Mouse (Mus musculus): Measurements from ENCODE around the gene Defb5.
"Not testable (repeated sequence)": the region's sequence is repeated elsewhere in the genome, so short reads cannot be mapped to it uniquely, and the experiment has no call there.

Gene Defb5

GRCm38 (mm10) chr8:19247280-19247679 is at the start of gene Defb5:
Gene Defb5 (plus strand): TSS chr8:19247580.
- DNase-seq (ENCODE audit: low spot score): no peak

GRCm38 (mm10) chr8:19225161-19225560 is 22.2 kb upstream of the Defb5 start, which contains the start of gene Defb6:
Gene Defb6 (plus strand): TSS chr8:19225478.
- DNase-seq (ENCODE audit: low spot score): no peak

GRCm38 (mm10) chr8:19238101-19238500 is 9.3 kb upstream of the Defb5 start:
- no peak for DNase-seq (ENCODE audit: low spot score)

GRCm38 (mm10) chr8:19239616-19240015 is 7.8 kb upstream of the Defb5 start, which contains the start of gene Defb46:
Gene Defb46 (plus strand): TSS chr8:19239916.
- no peak for DNase-seq (ENCODE audit: low spot score)

- DNase-seq (ENCODE audit: low spot score): no peak
These were observed 10.8 kb downstream of the Defb5 start for GRCm38 (mm10) chr8:19258136-19258535.

GRCm38 (mm10) chr8:19259667-19260066 is 12.3 kb downstream of the Defb5 start:
- no peak for DNase-seq (ENCODE audit: low spot score)

- not testable (repeated sequence) for DNase-seq (ENCODE audit: low spot score)
These were observed 45.7 kb downstream of the Defb5 start, which contains the start of gene Defb3 for GRCm38 (mm10) chr8:19293060-19293459. Gene Defb3 (plus strand): TSS chr8:19293360.

GRCm38 (mm10) chr8:19298361-19298760 is 51.0 kb downstream of the Defb5 start:
- DNase-seq (ENCODE audit: low spot score): not testable (repeated sequence)

All from testis, postnatal 14 days (tissue).